Mouse (Mus musculus): ENCODE measurements around the gene Tdrd5. TPM values are rescaled to one million over a fixed set of nuclear protein-coding genes. Genes with fewer than 3 reads are reported as not detected.

Gene Tdrd5
- polyA plus RNA-seq (2017; shearing (Covaris generic)): not detected

GRCm38 (mm10) chr1:156302911-156303749, at the start of gene Tdrd5:
Gene Tdrd5 (minus strand): TSS chr1:156303664.

GRCm38 (mm10) chr1:156310630-156311029, 7.2 kb upstream of the Tdrd5 start, which contains the start of gene Nphs2:
Gene Nphs2 (plus strand): TSS chr1:156310727.

Other genes with a start within 250 kb of the Tdrd5 start
- gene Fam163a, start 98.6 kb downstream of the Tdrd5 start, polyA plus RNA-seq (2017; shearing (Covaris generic)): not detected
- gene Nphs2, start 7.1 kb upstream of the Tdrd5 start, polyA plus RNA-seq (2017; shearing (Covaris generic)): not detected
- 1,371 TPM for gene Gm2000, start 62.4 kb upstream of the Tdrd5 start, polyA plus RNA-seq (2017; shearing (Covaris generic))
- 0.37 TPM for gene Axdnd1, start 117.5 kb upstream of the Tdrd5 start, polyA plus RNA-seq (2017; shearing (Covaris generic))
- gene Soat1, start 170.7 kb upstream of the Tdrd5 start, polyA plus RNA-seq (2017; shearing (Covaris generic)): 57.0 TPM
- gene Gm10031, start 220.3 kb upstream of the Tdrd5 start, polyA plus RNA-seq (2017; shearing (Covaris generic)): 1.5 TPM

All from activated CD4-positive, CD25-positive, alpha-beta regulatory T cell, adult 9 weeks (primary cell).